Mouse (Mus musculus): ENCODE data around the gene Npepps. TPM values are rescaled to one million over a fixed set of nuclear protein-coding genes. Genes with fewer than 3 reads are reported as not detected.

Gene Npepps
- total and polyA plus RNA-seq, 3 experiments: 23.5 to 87.9 (median 53.6) TPM

GRCm38 (mm10) chr11:97296542-97296941, 16.1 kb upstream of the Npepps start:
- TF ChIP-seq CTCF (IDR thresholded peaks at IDR 0.05; ENCODE audit: low read depth, low read length): no peak
- no peak for TF ChIP-seq GATA2 (IDR thresholded peaks at IDR 0.05; ENCODE audit: borderline replicate concordance, low read depth, low read length)
- TF ChIP-seq GATA1 (IDR thresholded peaks at IDR 0.05; ENCODE audit: borderline replicate concordance, low read length): no peak
- no peak for TF ChIP-seq POLR2AphosphoS5 (IDR thresholded peaks at IDR 0.05; ENCODE audit: insufficient replicate concordance, low read depth, low read length)
- TF ChIP-seq TAL1 (conservative IDR thresholded peaks at IDR 0.05; ENCODE audit: low read depth, low read length): no peak
- ATAC-seq (ENCODE audit: extremely low read depth, insufficient number of reproducible peaks, low FRiP score, poor library complexity, severe bottlenecking) (no peak), DNase-seq (ENCODE audit: low spot score) (no peak)
- Histone ChIP-seq H3K36me3 (replicated peaks) (no peaks in the 10 kb centered on the region), H3K4me3 (ENCODE audit: low read depth, low read length) (no peak overlapping the region), H3K27me3 (ENCODE audit: insufficient read depth, low read length) (peaks cover 4% of the 10 kb centered on the region; the same call in 1 of the 2 replicates), H3K4me1 (ENCODE audit: insufficient read depth, low read depth, low read length) (peaks cover 17% of the 10 kb centered on the region), H3K9me3 (replicated peaks) (peaks cover 2% of the 10 kb centered on the region; the same call in 1 of the 2 replicates)

- DNase-seq (ENCODE audit: low spot score): no peak
- Histone ChIP-seq H3K27me3 (ENCODE audit: insufficient read depth, low read length) (peaks cover 15% of the 10 kb centered on the region), H3K36me3 (replicated peaks) (no peaks in the 10 kb centered on the region), H3K4me3 (ENCODE audit: low read depth, low read length) (no peak overlapping the region), H3K9me3 (replicated peaks) (peaks cover 2% of the 10 kb centered on the region; the same call in 1 of the 2 replicates), H3K4me1 (ENCODE audit: insufficient read depth, low read depth, low read length) (peaks cover 13% of the 10 kb centered on the region)
- no peak for TF ChIP-seq GATA1 (IDR thresholded peaks at IDR 0.05; ENCODE audit: borderline replicate concordance, low read length)
- no peak for TF ChIP-seq POLR2AphosphoS5 (IDR thresholded peaks at IDR 0.05; ENCODE audit: insufficient replicate concordance, low read depth, low read length)
- TF ChIP-seq GATA2 (IDR thresholded peaks at IDR 0.05; ENCODE audit: borderline replicate concordance, low read depth, low read length): no peak
- no peak for TF ChIP-seq CTCF (IDR thresholded peaks at IDR 0.05; ENCODE audit: low read depth, low read length)
- TF ChIP-seq TAL1 (conservative IDR thresholded peaks at IDR 0.05; ENCODE audit: low read depth, low read length): no peak
- ATAC-seq (ENCODE audit: extremely low read depth, insufficient number of reproducible peaks, low FRiP score, poor library complexity, severe bottlenecking): no peak
Observed at GRCm38 (mm10) chr11:97292731-97293130, 12.3 kb upstream of the Npepps start.

GRCm38 (mm10) chr11:97289276-97290230, 9.1 kb upstream of the Npepps start:
- peaks cover 22% of the 10 kb centered on the region for H3K4me1 ChIP-seq (ENCODE audit: insufficient read depth, low read depth, low read length)
- H3K36me3 ChIP-seq (replicated peaks): no peaks in the 10 kb centered on the region
- peaks cover 21% of the 10 kb centered on the region for H3K27me3 ChIP-seq (ENCODE audit: insufficient read depth, low read length)
- no peak for ATAC-seq (ENCODE audit: extremely low read depth, insufficient number of reproducible peaks, low FRiP score, poor library complexity, severe bottlenecking)
- H3K9me3 ChIP-seq (replicated peaks): peaks cover 2% of the 10 kb centered on the region; the same call in 1 of the 2 replicates
- H3K4me3 ChIP-seq (ENCODE audit: low read depth, low read length): no peak overlapping the region
- TF ChIP-seq GATA1 (IDR thresholded peaks at IDR 0.05; ENCODE audit: borderline replicate concordance, low read length) (no peak), GATA2 (IDR thresholded peaks at IDR 0.05; ENCODE audit: borderline replicate concordance, low read depth, low read length) (no peak), CTCF (IDR thresholded peaks at IDR 0.05; ENCODE audit: low read depth, low read length) (no peak), POLR2AphosphoS5 (IDR thresholded peaks at IDR 0.05; ENCODE audit: insufficient replicate concordance, low read depth, low read length) (no peak), TAL1 (conservative IDR thresholded peaks at IDR 0.05; ENCODE audit: low read depth, low read length) (no peak)
- DNase-seq (ENCODE audit: low spot score): no peak

- TF ChIP-seq GATA1 (IDR thresholded peaks at IDR 0.05; ENCODE audit: borderline replicate concordance, low read length) (no peak), CTCF (IDR thresholded peaks at IDR 0.05; ENCODE audit: low read depth, low read length) (no peak), GATA2 (IDR thresholded peaks at IDR 0.05; ENCODE audit: borderline replicate concordance, low read depth, low read length) (no peak), TAL1 (conservative IDR thresholded peaks at IDR 0.05; ENCODE audit: low read depth, low read length) (no peak), POLR2AphosphoS5 (IDR thresholded peaks at IDR 0.05; ENCODE audit: insufficient replicate concordance, low read depth, low read length) (no peak)
- H3K4me3 ChIP-seq (ENCODE audit: low read depth, low read length): no peak overlapping the region
- ATAC-seq (ENCODE audit: extremely low read depth, insufficient number of reproducible peaks, low FRiP score, poor library complexity, severe bottlenecking) (no peak), DNase-seq (ENCODE audit: low spot score) (no peak)
- peaks cover 22% of the 10 kb centered on the region for H3K4me1 ChIP-seq (ENCODE audit: insufficient read depth, low read depth, low read length)
- H3K36me3 ChIP-seq (replicated peaks): no peaks in the 10 kb centered on the region
- H3K9me3 ChIP-seq (replicated peaks): no peaks in the 10 kb centered on the region
- H3K27me3 ChIP-seq (ENCODE audit: insufficient read depth, low read length): peaks cover 21% of the 10 kb centered on the region
Observed at GRCm38 (mm10) chr11:97287643-97288042, 7.2 kb upstream of the Npepps start.

GRCm38 (mm10) chr11:97286973-97287372, 6.5 kb upstream of the Npepps start:
- no peaks in the 10 kb centered on the region for H3K9me3 ChIP-seq (replicated peaks)
- H3K4me3 ChIP-seq (ENCODE audit: low read depth, low read length): no peak overlapping the region
- ATAC-seq (ENCODE audit: extremely low read depth, insufficient number of reproducible peaks, low FRiP score, poor library complexity, severe bottlenecking) (no peak), DNase-seq (ENCODE audit: low spot score) (no peak)
- no peak for TF ChIP-seq CTCF (IDR thresholded peaks at IDR 0.05; ENCODE audit: low read depth, low read length)
- TF ChIP-seq GATA2 (IDR thresholded peaks at IDR 0.05; ENCODE audit: borderline replicate concordance, low read depth, low read length): no peak
- no peak for TF ChIP-seq GATA1 (IDR thresholded peaks at IDR 0.05; ENCODE audit: borderline replicate concordance, low read length)
- TF ChIP-seq POLR2AphosphoS5 (IDR thresholded peaks at IDR 0.05; ENCODE audit: insufficient replicate concordance, low read depth, low read length): no peak
- TF ChIP-seq TAL1 (conservative IDR thresholded peaks at IDR 0.05; ENCODE audit: low read depth, low read length): no peak
- peaks cover 21% of the 10 kb centered on the region for H3K27me3 ChIP-seq (ENCODE audit: insufficient read depth, low read length)
- H3K4me1 ChIP-seq (ENCODE audit: insufficient read depth, low read depth, low read length): peaks cover 24% of the 10 kb centered on the region
- no peaks in the 10 kb centered on the region for H3K36me3 ChIP-seq (replicated peaks)
